Mouse (Mus musculus) midbrain, embryonic 13.5 days (tissue): ENCODE measurements at regions not wholly inside any gene's neighbourhood (a gene's known extent, or its start where the extent isn't known, plus 50 kb on each side); places are given as distances from the start of the nearest gene placed in this dataset.

ENCODE experiments used
- ATAC-seq: fragments of 200-750 bp; cut with Nextera tagmentation; 2 replicates; pipeline ENCODE4 v1.8.0; 2017; ENCODE audit warnings: mild to moderate bottlenecking, moderate TSS enrichment, moderate library complexity
- H3K27ac ChIP-seq: fragments of 300-500 bp; sonication (generic); 2 replicates; pipeline ENCODE4 v1.5.1; 2015; ENCODE audit warnings: inconsistent platforms, mild to moderate bottlenecking, moderate library complexity
- H3K27me3 ChIP-seq: fragments of 300-500 bp; sonication (generic); 2 replicates; pipeline ENCODE4 v1.6.1; 2015; ENCODE audit warnings: mild to moderate bottlenecking, inconsistent platforms
- H3K36me3 ChIP-seq: fragments of 300-500 bp; sonication (generic); 2 replicates; pipeline ENCODE4 v1.6.1; 2015; ENCODE audit warnings: mild to moderate bottlenecking, inconsistent platforms
- H3K4me1 ChIP-seq: fragments of 300-500 bp; sonication (generic); replicated peaks from 2 replicates; pipeline ENCODE4 v1.6.1; 2015; ENCODE audit warnings: inconsistent platforms
- H3K4me2 ChIP-seq: fragments of 300-500 bp; sonication (generic); replicated peaks from 2 replicates; pipeline ENCODE4 v1.6.1; 2015; ENCODE audit warnings: moderate library complexity, mild to moderate bottlenecking, inconsistent platforms
- H3K4me3 ChIP-seq: fragments of 300-500 bp; sonication (generic); replicated peaks from 2 replicates; pipeline ENCODE4 v1.5.1; 2015; ENCODE audit warnings: mild to moderate bottlenecking, inconsistent platforms
- H3K9ac ChIP-seq: fragments of 300-500 bp; sonication (generic); replicated peaks from 2 replicates; pipeline ENCODE4 v1.6.1; 2015; ENCODE audit warnings: mild to moderate bottlenecking, inconsistent platforms
- H3K9me3 ChIP-seq: fragments of 300-500 bp; sonication (generic); 2 replicates; pipeline ENCODE4 v1.6.1; 2016; ENCODE audit warnings: mild to moderate bottlenecking, inconsistent platforms
- WGBS: fragments of 180-500 bp; shearing (Covaris S2); methylation state at CpG from one replicate; pipeline ENCODE4 v1.1.7; 2015; 5-methylcytosine and 5-hydroxymethylcytosine counted together

DNA sequence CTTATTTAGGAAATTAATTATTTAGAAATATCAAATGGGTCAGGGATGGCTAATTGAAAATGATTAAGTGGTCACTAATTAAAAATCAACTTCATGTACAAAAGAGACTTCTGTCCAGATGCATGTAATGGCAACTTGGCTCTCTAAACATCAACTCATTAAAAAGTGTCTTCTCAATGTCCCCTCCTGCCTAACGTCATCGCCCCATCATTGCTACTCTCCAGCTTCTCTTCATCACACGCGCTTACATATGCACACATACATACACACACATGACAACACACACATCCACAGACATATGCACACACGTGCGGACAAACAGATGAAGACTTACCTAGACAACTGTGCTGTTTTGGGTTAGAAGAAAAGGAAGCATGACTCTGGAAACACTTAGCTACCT, 476.1 kb upstream of the Pbx1 start:
- Histone ChIP-seq H3K27ac (peak overlapping the region; percentile 26; the same call in 1 of the 2 replicates), H3K27me3 (peaks cover 8% of the 10 kb centered on the region; the same call in 1 of the 2 replicates), H3K9ac (no peak overlapping the region), H3K9me3 (no peaks in the 10 kb centered on the region), H3K4me2 (no peak overlapping the region), H3K4me3 (no peak overlapping the region), H3K4me1 (0 out of 2 replicates have a peak, but pooled peaks cover 5% of the 10 kb centered on the region), H3K36me3 (no peaks in the 10 kb centered on the region)
- peak; percentile 34; the same call in 1 of the 2 replicates for ATAC-seq
- 83% methylated on average over 6 of the region's 6 CpGs for WGBS

DNA sequence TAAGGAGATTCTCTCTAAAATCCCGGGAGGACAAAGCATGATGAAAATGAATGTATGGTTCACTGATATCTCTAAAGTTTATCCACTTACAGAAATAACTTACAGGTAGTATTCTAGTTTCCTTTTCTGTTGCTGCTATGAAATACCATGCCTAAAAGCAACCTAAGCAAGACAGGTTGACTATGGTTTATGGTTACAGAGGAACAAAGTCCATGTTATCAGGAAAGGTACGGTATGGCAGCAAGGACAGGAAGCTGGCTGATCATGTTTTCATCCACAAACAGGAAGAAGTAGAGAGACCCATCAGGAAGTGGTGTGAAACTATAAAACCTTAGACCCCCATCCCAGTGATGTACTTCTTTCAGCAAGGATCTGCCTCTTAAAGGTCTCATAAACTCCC, 466.4 kb upstream of the Pbx1 start:
- H3K27ac ChIP-seq = no peak overlapping the region
- 92% methylated on average over 2 of the region's 2 CpGs for WGBS
- H3K4me2 ChIP-seq = no peak overlapping the region

DNA sequence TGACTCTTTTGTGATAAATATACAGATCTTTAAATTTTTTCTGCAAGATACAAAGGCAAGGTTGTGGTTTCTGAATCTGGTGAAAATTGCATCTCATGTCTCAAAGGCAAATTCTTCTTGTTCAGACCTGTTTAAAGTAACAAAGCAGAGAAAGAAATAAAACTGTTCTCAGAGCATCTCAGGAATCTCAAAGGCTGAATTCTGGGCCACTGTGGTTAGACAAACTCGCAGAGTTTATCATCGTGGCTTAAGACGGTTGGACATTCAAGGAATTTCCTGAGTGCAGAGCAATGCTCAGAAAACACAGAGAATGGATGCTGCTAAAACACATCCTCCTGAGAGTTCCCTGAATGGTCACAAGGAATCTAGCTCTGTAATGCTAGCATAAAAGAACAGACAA, 429.5 kb upstream of the Pbx1 start:
- no peaks in the 10 kb centered on the region for H3K4me1 ChIP-seq
- H3K36me3 ChIP-seq = no peaks in the 10 kb centered on the region
- no peaks in the 10 kb centered on the region for H3K27me3 ChIP-seq
- H3K9me3 ChIP-seq = no peaks in the 10 kb centered on the region
- no peak overlapping the region for H3K27ac ChIP-seq
- 91% methylated on average over 3 of the region's 3 CpGs for WGBS
- no peak overlapping the region for H3K4me2 ChIP-seq
- no peak overlapping the region for H3K4me3 ChIP-seq
- no peak overlapping the region for H3K9ac ChIP-seq
- no peak for ATAC-seq

More for the DNA sequence above, 466.4 kb upstream of the Pbx1 start:
- ATAC-seq = no peak
- no peaks in the 10 kb centered on the region for H3K9me3 ChIP-seq
- no peaks in the 10 kb centered on the region for H3K36me3 ChIP-seq
- no peak overlapping the region for H3K4me3 ChIP-seq
- no peaks in the 10 kb centered on the region for H3K27me3 ChIP-seq
- no peaks in the 10 kb centered on the region for H3K4me1 ChIP-seq
- H3K9ac ChIP-seq = no peak overlapping the region

DNA sequence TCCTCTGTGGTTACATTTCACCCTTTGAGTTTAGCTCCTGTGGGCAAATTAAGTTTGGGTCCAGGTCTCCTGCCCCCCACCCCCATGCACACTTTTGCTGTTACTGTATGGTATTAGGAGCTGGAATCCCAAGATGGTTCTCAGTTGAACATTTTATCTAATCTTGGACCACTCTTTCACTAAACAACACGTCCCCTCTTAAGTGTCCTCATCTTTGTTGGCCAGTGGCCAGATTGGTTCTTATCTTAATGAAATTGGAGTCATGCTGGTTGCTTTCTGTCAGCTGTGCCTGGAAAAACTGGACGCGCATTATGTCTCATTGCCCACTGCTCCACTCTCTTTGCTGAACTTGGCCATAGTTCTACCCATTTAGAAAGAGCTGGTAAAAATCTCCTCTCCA, 391.1 kb upstream of the Pbx1 start:
- no peaks in the 10 kb centered on the region for H3K4me1 ChIP-seq
- ATAC-seq = no peak
- H3K4me2 ChIP-seq = no peak overlapping the region
- no peaks in the 10 kb centered on the region for H3K9me3 ChIP-seq
- 87% methylated on average over 3 of the region's 3 CpGs for WGBS
- H3K27ac ChIP-seq = no peak overlapping the region
- H3K4me3 ChIP-seq = no peak overlapping the region
- no peaks in the 10 kb centered on the region for H3K27me3 ChIP-seq
- no peaks in the 10 kb centered on the region for H3K36me3 ChIP-seq
- no peak overlapping the region for H3K9ac ChIP-seq

DNA sequence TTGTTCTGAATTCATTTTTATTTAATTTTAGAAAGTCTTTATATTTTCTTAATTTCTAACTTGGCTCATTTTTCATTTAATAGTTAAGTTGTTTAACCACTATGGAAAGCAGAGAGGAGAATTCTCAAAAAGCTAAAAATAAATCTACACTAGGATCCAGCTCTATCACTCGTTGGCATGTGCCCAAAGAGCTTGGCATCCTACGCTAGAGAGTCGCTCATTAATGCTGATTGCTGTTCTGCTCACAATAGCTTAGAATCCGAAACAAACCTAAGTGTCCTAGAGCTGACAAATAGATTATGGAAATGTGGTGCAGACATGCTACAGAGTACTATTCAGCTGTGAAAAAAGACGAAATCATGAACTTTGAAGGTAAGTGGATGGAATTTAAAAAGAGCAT, 386.3 kb upstream of the Pbx1 start:
- Histone ChIP-seq H3K9ac (no peak overlapping the region), H3K27ac (no peak overlapping the region), H3K27me3 (no peaks in the 10 kb centered on the region), H3K4me2 (no peak overlapping the region), H3K36me3 (no peaks in the 10 kb centered on the region), H3K9me3 (no peaks in the 10 kb centered on the region), H3K4me3 (no peak overlapping the region), H3K4me1 (no peaks in the 10 kb centered on the region)
- 70% methylated on average over 5 of the region's 5 CpGs for WGBS
- ATAC-seq = no peak

DNA sequence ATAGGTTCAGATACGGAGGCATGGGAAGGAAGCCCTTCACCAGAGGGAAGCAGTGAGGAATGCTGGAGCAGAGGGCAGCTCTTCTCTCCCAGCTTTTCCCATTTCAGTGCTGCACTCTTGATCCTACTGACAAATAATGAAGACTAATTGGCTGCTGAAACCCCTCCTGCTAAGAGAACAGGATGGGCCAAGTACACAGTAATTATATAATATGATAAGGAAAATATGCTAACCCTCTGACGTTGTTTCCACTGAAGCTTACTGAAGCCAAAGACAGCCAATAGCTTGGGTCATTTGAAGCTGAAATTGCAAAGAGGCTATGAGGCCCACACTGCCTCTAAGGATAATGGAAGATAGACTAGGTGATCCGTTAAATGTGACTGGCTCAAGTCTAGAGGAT, 375.0 kb upstream of the Pbx1 start:
- WGBS = 63% methylated on average over 3 of the region's 3 CpGs

DNA sequence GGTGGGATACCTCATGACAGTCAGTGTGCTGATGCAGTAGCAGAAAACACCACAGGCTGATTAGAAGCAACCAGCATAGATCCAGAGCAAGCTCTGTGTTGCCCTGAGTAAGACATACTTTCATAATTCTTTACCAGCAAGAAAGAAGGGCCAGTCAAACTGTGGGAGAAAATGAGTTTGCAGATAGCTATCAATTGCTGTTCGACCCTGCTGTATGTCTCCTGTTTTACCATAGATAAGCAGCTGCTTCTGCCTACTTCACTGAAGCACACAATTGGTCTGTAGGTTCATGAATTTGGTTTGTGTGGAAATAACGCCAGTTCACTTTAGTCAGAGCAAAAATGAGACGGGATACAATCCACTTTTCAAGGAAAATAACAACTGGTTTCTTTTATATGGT, 373.4 kb upstream of the Pbx1 start:
- Histone ChIP-seq H3K9ac (no peak overlapping the region), H3K9me3 (no peaks in the 10 kb centered on the region), H3K4me1 (no peaks in the 10 kb centered on the region), H3K4me3 (no peak overlapping the region), H3K4me2 (no peak overlapping the region), H3K27me3 (no peaks in the 10 kb centered on the region), H3K36me3 (no peaks in the 10 kb centered on the region), H3K27ac (no peak overlapping the region)
- ATAC-seq = no peak
- 69% methylated on average over 3 of the region's 3 CpGs for WGBS

More for the DNA sequence above, 375.0 kb upstream of the Pbx1 start:
- no peak overlapping the region for H3K27ac ChIP-seq
- no peak for ATAC-seq
- H3K4me3 ChIP-seq = no peak overlapping the region
- H3K9me3 ChIP-seq = no peaks in the 10 kb centered on the region
- no peak overlapping the region for H3K4me2 ChIP-seq
- no peaks in the 10 kb centered on the region for H3K27me3 ChIP-seq
- no peaks in the 10 kb centered on the region for H3K36me3 ChIP-seq
- H3K9ac ChIP-seq = no peak overlapping the region
- no peaks in the 10 kb centered on the region for H3K4me1 ChIP-seq

DNA sequence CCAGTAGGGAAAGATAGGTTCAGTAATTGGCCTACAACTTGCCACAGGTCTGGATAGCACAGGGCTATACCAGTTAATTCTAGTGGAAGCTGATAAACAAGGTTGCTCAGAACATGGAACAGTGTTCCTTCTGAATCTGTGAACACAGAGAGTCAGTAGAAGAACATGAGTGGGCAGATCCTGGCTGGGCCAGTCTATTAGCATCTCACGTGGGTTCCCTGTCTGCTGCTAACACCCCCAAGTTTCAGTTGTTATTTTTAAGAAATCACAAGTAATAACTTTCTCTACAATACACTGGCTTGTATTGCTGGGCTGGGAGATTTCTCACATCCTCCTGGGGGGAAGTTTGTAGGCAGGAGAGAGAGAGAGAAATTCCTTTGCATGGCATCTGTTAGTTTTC, 369.0 kb upstream of the Pbx1 start:
- Histone ChIP-seq H3K9ac (no peak overlapping the region), H3K4me2 (no peak overlapping the region), H3K9me3 (no peaks in the 10 kb centered on the region), H3K27me3 (no peaks in the 10 kb centered on the region), H3K4me1 (no peaks in the 10 kb centered on the region), H3K36me3 (no peaks in the 10 kb centered on the region), H3K27ac (no peak overlapping the region), H3K4me3 (no peak overlapping the region)
- WGBS = 86% methylated on average over 1 of the region's 1 CpGs
- no peak for ATAC-seq

DNA sequence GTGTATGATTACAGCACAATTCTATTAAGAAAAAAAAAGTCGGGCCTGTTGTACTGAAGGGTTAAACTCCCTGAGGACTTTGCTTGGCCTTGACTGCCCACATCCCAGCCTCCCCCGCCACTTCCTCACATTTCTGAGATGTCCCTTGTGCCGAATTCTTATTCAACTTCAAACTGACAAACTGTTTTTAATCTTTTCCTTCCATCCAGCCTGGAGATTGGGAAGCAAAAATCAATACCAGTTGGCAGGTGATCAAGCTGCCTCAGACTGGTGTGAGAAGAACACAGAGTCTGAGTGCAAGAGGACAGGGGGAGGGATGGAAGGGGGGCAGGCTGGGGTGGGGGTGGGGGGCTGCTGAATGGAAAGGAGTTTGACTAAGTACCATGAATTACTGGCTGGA, 354.7 kb upstream of the Pbx1 start:
- Histone ChIP-seq H3K9ac (no peak overlapping the region), H3K4me2 (no peak overlapping the region), H3K27me3 (no peaks in the 10 kb centered on the region), H3K9me3 (no peaks in the 10 kb centered on the region), H3K4me3 (no peak overlapping the region), H3K4me1 (0 out of 2 replicates have a peak, but pooled peaks cover 5% of the 10 kb centered on the region), H3K27ac (no peak overlapping the region), H3K36me3 (no peaks in the 10 kb centered on the region)
- WGBS = 52% methylated on average over 3 of the region's 3 CpGs
- no peak for ATAC-seq

DNA sequence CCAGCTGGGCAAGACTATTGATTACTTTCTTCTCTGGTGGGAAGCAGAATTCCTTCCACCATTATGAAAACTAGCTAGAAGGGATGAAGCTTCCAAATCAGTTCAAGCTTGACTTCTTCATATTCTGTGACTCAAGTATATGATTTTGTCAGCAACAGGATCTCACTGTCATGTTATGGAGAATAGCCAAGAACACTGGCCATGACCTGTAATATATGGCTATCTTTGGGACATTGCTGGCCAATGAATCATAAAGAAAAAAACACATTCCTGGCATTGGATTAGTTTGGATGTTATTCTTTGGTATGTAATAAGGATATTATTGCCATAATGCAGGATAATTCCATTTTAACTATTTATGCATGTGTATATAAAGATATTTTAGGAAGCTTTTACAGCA, 351.8 kb upstream of the Pbx1 start:
- Histone ChIP-seq H3K9ac (no peak overlapping the region), H3K4me3 (no peak overlapping the region), H3K27ac (no peak overlapping the region), H3K4me1 (0 out of 2 replicates have a peak, but pooled peaks cover 5% of the 10 kb centered on the region), H3K9me3 (no peaks in the 10 kb centered on the region), H3K27me3 (no peaks in the 10 kb centered on the region), H3K4me2 (no peak overlapping the region), H3K36me3 (no peaks in the 10 kb centered on the region)
- no peak for ATAC-seq

DNA sequence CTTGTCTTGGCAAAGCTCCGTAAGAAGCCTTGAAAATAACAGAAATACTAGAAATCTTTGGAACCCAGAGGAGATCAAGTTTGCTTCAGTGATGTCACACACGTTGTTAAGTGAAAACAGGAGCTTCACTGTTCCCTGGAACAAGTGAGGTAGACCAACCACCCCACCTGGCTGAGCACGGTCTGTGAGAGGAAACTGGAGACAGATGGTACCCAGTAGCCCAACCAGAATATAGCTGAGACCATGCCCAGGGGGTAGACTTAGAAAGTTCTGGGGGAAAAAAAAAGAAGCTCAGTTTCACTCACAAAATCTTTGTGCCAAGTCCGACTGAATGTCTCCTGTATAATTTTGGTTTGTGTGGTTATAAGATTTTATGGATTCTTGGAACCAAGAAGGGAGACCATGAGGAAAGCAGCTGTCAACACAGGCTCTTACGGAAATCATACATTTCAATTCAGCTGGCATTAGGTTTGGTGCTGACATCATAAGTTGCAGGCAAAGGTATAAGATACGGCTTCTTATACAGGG, 332.4 kb upstream of the Pbx1 start:
- Histone ChIP-seq H3K9ac (no peak overlapping the region), H3K36me3 (no peaks in the 10 kb centered on the region), H3K27ac (no peak overlapping the region), H3K9me3 (no peaks in the 10 kb centered on the region), H3K27me3 (no peaks in the 10 kb centered on the region), H3K4me3 (no peak overlapping the region), H3K4me2 (no peak overlapping the region), H3K4me1 (peaks cover 8% of the 10 kb centered on the region; the same call in 1 of the 2 replicates)
- 85% methylated on average over 6 of the region's 6 CpGs for WGBS
- ATAC-seq = no peak

DNA sequence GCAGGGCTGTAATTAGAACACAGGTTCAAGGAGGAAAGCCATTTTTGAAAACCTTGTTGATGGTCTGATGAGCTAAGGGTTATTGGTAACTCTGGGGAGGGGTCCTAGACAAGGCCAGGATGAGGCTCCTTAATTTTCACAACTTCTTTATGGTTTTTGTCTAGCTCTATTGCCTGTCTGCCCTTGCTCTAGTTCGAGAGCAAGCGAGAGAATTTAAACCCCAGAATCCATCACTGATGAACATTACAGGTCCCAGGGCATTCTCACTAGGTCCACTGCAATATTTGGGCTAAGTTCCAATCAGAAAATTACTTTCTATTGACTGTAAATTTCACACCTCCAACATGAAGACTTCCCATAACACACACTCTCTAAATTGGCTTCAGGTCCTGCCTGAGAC, 329.0 kb upstream of the Pbx1 start:
- WGBS = 95% methylated on average over 2 of the region's 2 CpGs
- H3K27ac ChIP-seq = no peak overlapping the region
- no peaks in the 10 kb centered on the region for H3K9me3 ChIP-seq
- no peaks in the 10 kb centered on the region for H3K27me3 ChIP-seq
- no peaks in the 10 kb centered on the region for H3K36me3 ChIP-seq
- H3K9ac ChIP-seq = no peak overlapping the region
- no peak overlapping the region for H3K4me3 ChIP-seq
- no peak for ATAC-seq
- no peak overlapping the region for H3K4me2 ChIP-seq
- H3K4me1 ChIP-seq = peaks cover 8% of the 10 kb centered on the region; the same call in 1 of the 2 replicates

DNA sequence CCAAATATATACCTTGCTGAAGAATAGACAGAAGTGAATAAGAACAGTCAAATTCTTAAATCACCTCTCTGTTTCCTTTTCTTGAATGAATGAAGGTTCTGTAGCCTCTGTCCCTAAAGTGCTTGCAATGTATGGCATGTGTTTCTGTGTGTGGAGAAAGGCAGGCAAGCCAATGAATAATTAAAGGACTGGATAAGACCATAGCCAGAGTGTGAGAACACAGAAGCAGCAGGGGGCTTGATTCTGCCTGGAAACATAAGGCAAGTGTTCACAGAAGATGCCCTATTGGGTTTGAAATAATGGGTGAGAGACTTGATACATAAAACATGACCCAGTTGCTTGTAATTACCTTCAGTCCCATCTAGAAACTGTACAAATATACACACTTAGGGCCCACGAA, 328.2 kb upstream of the Pbx1 start:
- peaks cover 8% of the 10 kb centered on the region; the same call in 1 of the 2 replicates for H3K4me1 ChIP-seq
- H3K4me2 ChIP-seq = no peak overlapping the region
- 19% methylated on average over 1 of the region's 1 CpGs for WGBS
- H3K36me3 ChIP-seq = no peaks in the 10 kb centered on the region
- H3K9ac ChIP-seq = no peak overlapping the region
- H3K9me3 ChIP-seq = no peaks in the 10 kb centered on the region
- no peaks in the 10 kb centered on the region for H3K27me3 ChIP-seq
- no peak overlapping the region for H3K27ac ChIP-seq
- H3K4me3 ChIP-seq = no peak overlapping the region
- peak; percentile 85 for ATAC-seq
